Mouse (Mus musculus) gastrocnemius, postnatal 10 days (tissue): Measurements from ENCODE around the gene Cc2d1b. TPM values are rescaled to one million over a fixed set of nuclear protein-coding genes. Genes with fewer than 3 reads are reported as not detected.
A peak's percentile ranks its signal among the peaks of the same experiment; 100 is the strongest.

ENCODE experiments used
- DNase-seq: peaks from one replicate; pipeline ENCODE4 v3.0.0; 2021; ENCODE audit warnings: mixed read lengths
- total RNA-seq, 2 experiments: library from RNA; stranded (reverse); gene quantifications; 2 replicates each; pipeline ENCODE4 v1.2.3; 2021

Cc2d1b gene
- total RNA-seq, 2 experiments from 2014 or later: 20.0 to 24.8 TPM

- DNase-seq: no peak
Measured at GRCm38 (mm10) chr4:108638752-108639151, 19.0 kb downstream of the Cc2d1b start.

GRCm38 (mm10) chr4:108664407-108664806, 44.7 kb downstream of the Cc2d1b start:
- peak; percentile 6 for DNase-seq

Other genes starting within 250 kb of the Cc2d1b start
- gene Shisal2a, start 236.6 kb upstream of the Cc2d1b start, total RNA-seq: not detected
- gene Gpx7, start 213.0 kb upstream of the Cc2d1b start, total RNA-seq: 10 to 100 TPM; 20.7 to 29.0 TPM
- 10 to 100 TPM; 21.9 to 28.8 TPM for gene Tut4, start 160.5 kb upstream of the Cc2d1b start, total RNA-seq
- gene Prpf38a, start 40.6 kb upstream of the Cc2d1b start, total RNA-seq: 10 to 100 TPM; 25.1 to 27.6 TPM
- under 1 TPM; 0.33 to 0.81 TPM for gene Orc1, start 40.5 kb upstream of the Cc2d1b start, total RNA-seq
- 1 to 10 TPM in 1 of 2 experiments, under 1 TPM in 1; 0.42 to 1.2 TPM for gene 3110021N24Rik, start 99.7 kb downstream of the Cc2d1b start, total RNA-seq
- 10 to 100 TPM; 26.1 to 28.5 TPM for gene Zfyve9, start 160.9 kb downstream of the Cc2d1b start, total RNA-seq
- 10 to 100 TPM; 72.7 to 76.4 TPM for gene Btf3l4, start 213.7 kb downstream of the Cc2d1b start, total RNA-seq
- gene Txndc12, start 214.7 kb downstream of the Cc2d1b start, total RNA-seq: 10 to 100 TPM; 26.8 to 27.3 TPM
- gene Kti12, start 227.8 kb downstream of the Cc2d1b start, total RNA-seq: 10 to 100 TPM; 16.8 to 18.5 TPM
- gene A730015C16Rik, start 228.7 kb downstream of the Cc2d1b start, total RNA-seq: not detected